Mouse (Mus musculus) heart, embryonic 14.5 days (tissue): ENCODE results near the gene Shank3. TPM values are rescaled to one million over a fixed set of nuclear protein-coding genes. Genes with fewer than 3 reads are reported as not detected.

Experiments used
- ATAC-seq: fragments of 200-750 bp; cut with Nextera tagmentation; 2 replicates; pipeline ENCODE4 v1.8.0; 2017; ENCODE audit warnings: low read depth, moderate TSS enrichment; ENCODE audit not compliant: insufficient number of reproducible peaks, insufficient read depth, low FRiP score
- H3K27ac ChIP-seq, 2 experiments: fragments of 200-500 bp in 1 of 2; fragments of 300-500 bp in 1 of 2; sonication (generic) in 1 of 2; replicated peaks in 1 of 2; 2 replicates each; pipeline ENCODE4 v1.5.1; 2012 to 2014; ENCODE audit warnings: low read depth in 2 of 2, low read length in 2 of 2, control low read depth in 1 of 2, mild to moderate bottlenecking in 1 of 2, mixed read lengths in 1 of 2; ENCODE audit not compliant: control insufficient read depth in 1 of 2, insufficient read depth in 1 of 2
- H3K27me3 ChIP-seq: fragments of 300-500 bp; sonication (generic); 2 replicates; pipeline ENCODE4 v1.6.1; 2014; ENCODE audit warnings: mild to moderate bottlenecking, low read length, control low read depth; ENCODE audit not compliant: control insufficient read depth, insufficient read depth
- H3K36me3 ChIP-seq: fragments of 300-500 bp; sonication (generic); 2 replicates; pipeline ENCODE4 v1.6.1; 2014; ENCODE audit warnings: mild to moderate bottlenecking, control low read depth, low read length, mixed read lengths; ENCODE audit not compliant: control insufficient read depth, insufficient read depth
- H3K4me1 ChIP-seq, 2 experiments: fragments of 200-500 bp in 1 of 2; fragments of 300-500 bp in 1 of 2; sonication (generic) in 1 of 2; 2 replicates each; pipeline ENCODE4 v1.6.1; 2012 to 2014; ENCODE audit warnings: low read length in 2 of 2, control low read depth in 1 of 2, mixed read lengths in 1 of 2; ENCODE audit not compliant: control insufficient read depth in 2 of 2, insufficient read depth in 2 of 2
- H3K4me2 ChIP-seq: fragments of 300-500 bp; sonication (generic); 2 replicates; pipeline ENCODE4 v1.6.1; 2014; ENCODE audit warnings: mild to moderate bottlenecking, low read length
- H3K4me3 ChIP-seq, 2 experiments: fragments of 200-500 bp in 1 of 2; fragments of 300-500 bp in 1 of 2; sonication (generic) in 1 of 2; 2 replicates each; pipeline ENCODE4 v1.5.1; 2012 to 2014; ENCODE audit warnings: low read length in 2 of 2, mild to moderate bottlenecking in 2 of 2, control low read depth in 1 of 2, low read depth in 1 of 2, moderate library complexity in 1 of 2; ENCODE audit not compliant: control insufficient read depth in 1 of 2, insufficient read depth in 1 of 2
- H3K9ac ChIP-seq: fragments of 300-500 bp; sonication (generic); 2 replicates; pipeline ENCODE4 v1.6.1; 2014; ENCODE audit warnings: mild to moderate bottlenecking, low read length
- H3K9me3 ChIP-seq: fragments of 300-500 bp; sonication (generic); 2 replicates; pipeline ENCODE4 v1.6.1; 2016; ENCODE audit warnings: low read length, control low read depth; ENCODE audit not compliant: control insufficient read depth
- WGBS: fragments of 180-500 bp; shearing (Covaris S2); extraction: QIAGEN DNeasy Blood & Tissue Kit; methylation state at CpG from one replicate; pipeline ENCODE4 v1.1.7; 2014; 5-methylcytosine and 5-hydroxymethylcytosine counted together
- polyA plus RNA-seq: library from polyadenylated mRNA; unstranded; fragments of >200 nt; fragmentation: Nextera tagmentation; extraction: Ambion mirVana; gene quantifications from 2 replicates; pipeline ENCODE4 v1.2.1, GENCODE M21; 2014

The Shank3 gene
- polyA plus RNA-seq, 1 experiment from 2014 or later: 2.4 TPM

- no peaks in the 10 kb centered on the region for H3K9me3 ChIP-seq
- no peaks in the 10 kb centered on the region for H3K27me3 ChIP-seq
- no peak overlapping the region for H3K9ac ChIP-seq
- H3K27ac ChIP-seq: no peak overlapping the region
- H3K4me3 ChIP-seq: no peak overlapping the region
- peaks cover 5% of the 10 kb centered on the region; the same call in 1 of the 2 replicates for H3K36me3 ChIP-seq
- no peak overlapping the region for H3K4me2 ChIP-seq
- ATAC-seq: no peak
- 62% methylated on average over 4 of the region's 4 CpGs for WGBS
- no peaks in the 10 kb centered on the region for H3K4me1 ChIP-seq
Observed at GRCm38 (mm10) chr15:89512679-89513078, 13.3 kb downstream of the Shank3 start.

- Histone ChIP-seq H3K27ac (no peak overlapping the region), H3K4me2 (no peak overlapping the region), H3K4me3 (no peak overlapping the region), H3K36me3 (peaks cover 16% of the 10 kb centered on the region; the same call in 1 of the 2 replicates), H3K4me1 (no peaks in the 10 kb centered on the region), H3K9me3 (no peaks in the 10 kb centered on the region), H3K27me3 (peaks cover 39% of the 10 kb centered on the region), H3K9ac (no peak overlapping the region)
- 52% methylated on average over 7 of the region's 7 CpGs for WGBS
- no peak for ATAC-seq
Observed at GRCm38 (mm10) chr15:89521951-89522350, 22.5 kb downstream of the Shank3 start.

- H3K9me3 ChIP-seq: no peaks in the 10 kb centered on the region
- H3K27ac ChIP-seq: no peak overlapping the region
- no peak for ATAC-seq
- H3K4me1 ChIP-seq: no peaks in the 10 kb centered on the region
- no peak overlapping the region for H3K9ac ChIP-seq
- H3K4me2 ChIP-seq: peak overlapping the region; percentile 90
- 82% methylated on average over 10 of the region's 10 CpGs for whole genome bisulfite sequencing
- peaks cover 39% of the 10 kb centered on the region for H3K27me3 ChIP-seq
- no peak overlapping the region for H3K4me3 ChIP-seq
- H3K36me3 ChIP-seq: peaks cover 16% of the 10 kb centered on the region; the same call in 1 of the 2 replicates
Observed at GRCm38 (mm10) chr15:89522566-89523282, 23.3 kb downstream of the Shank3 start.

- peaks cover 16% of the 10 kb centered on the region for H3K36me3 ChIP-seq
- 15% methylated on average over 37 of the region's 47 CpGs for WGBS
- peak overlapping the region; percentile 43 to 52 for H3K4me3 ChIP-seq
- H3K9me3 ChIP-seq: no peaks in the 10 kb centered on the region
- H3K27ac ChIP-seq: no peak overlapping the region
- ATAC-seq: no peak
- H3K27me3 ChIP-seq: peaks cover 39% of the 10 kb centered on the region
- H3K9ac ChIP-seq: no peak overlapping the region
- no peaks in the 10 kb centered on the region for H3K4me1 ChIP-seq
- H3K4me2 ChIP-seq: peak overlapping the region; percentile 90
Observed at GRCm38 (mm10) chr15:89523283-89523832, 23.9 kb downstream of the Shank3 start.

- peaks cover 39% of the 10 kb centered on the region for H3K27me3 ChIP-seq
- H3K9me3 ChIP-seq: no peaks in the 10 kb centered on the region
- H3K27ac ChIP-seq: no peak overlapping the region
- peaks cover 16% of the 10 kb centered on the region for H3K36me3 ChIP-seq
- no peak for ATAC-seq
- peak overlapping the region; percentile 49 to 52 for H3K4me3 ChIP-seq
- H3K4me1 ChIP-seq: no peaks in the 10 kb centered on the region
- 25% methylated on average over 49 of the region's 52 CpGs for WGBS
- peak overlapping the region; percentile 58 for H3K9ac ChIP-seq
- peak overlapping the region; percentile 90 for H3K4me2 ChIP-seq
Observed at GRCm38 (mm10) chr15:89524001-89524571, 24.7 kb downstream of the Shank3 start.

- H3K27me3 ChIP-seq: peaks cover 39% of the 10 kb centered on the region
- no peak overlapping the region; a peak in 1 of 4 replicates for H3K4me3 ChIP-seq
- 69% methylated on average over 8 of the region's 8 CpGs for WGBS
- no peaks in the 10 kb centered on the region for H3K4me1 ChIP-seq
- peaks cover 16% of the 10 kb centered on the region for H3K36me3 ChIP-seq
- H3K9ac ChIP-seq: no peak overlapping the region
- H3K27ac ChIP-seq: no peak overlapping the region
- H3K9me3 ChIP-seq: no peaks in the 10 kb centered on the region
- no peak for ATAC-seq
- peak overlapping the region; percentile 90 for H3K4me2 ChIP-seq
Observed at GRCm38 (mm10) chr15:89524611-89525415, 25.4 kb downstream of the Shank3 start.

GRCm38 (mm10) chr15:89525464-89525863 lies 26.0 kb downstream of the Shank3 start:
- no peak overlapping the region for H3K4me2 ChIP-seq
- H3K27ac ChIP-seq: no peak overlapping the region
- ATAC-seq: no peak
- H3K27me3 ChIP-seq: peaks cover 39% of the 10 kb centered on the region
- H3K4me3 ChIP-seq: no peak overlapping the region
- no peaks in the 10 kb centered on the region for H3K4me1 ChIP-seq
- no peak overlapping the region for H3K9ac ChIP-seq
- peaks cover 17% of the 10 kb centered on the region for H3K36me3 ChIP-seq
- no peaks in the 10 kb centered on the region for H3K9me3 ChIP-seq
- 90% methylated on average over 8 of the region's 8 CpGs for WGBS
